Mouse (Mus musculus): ENCODE data around the gene Noc4l.

Noc4l gene

DNA sequence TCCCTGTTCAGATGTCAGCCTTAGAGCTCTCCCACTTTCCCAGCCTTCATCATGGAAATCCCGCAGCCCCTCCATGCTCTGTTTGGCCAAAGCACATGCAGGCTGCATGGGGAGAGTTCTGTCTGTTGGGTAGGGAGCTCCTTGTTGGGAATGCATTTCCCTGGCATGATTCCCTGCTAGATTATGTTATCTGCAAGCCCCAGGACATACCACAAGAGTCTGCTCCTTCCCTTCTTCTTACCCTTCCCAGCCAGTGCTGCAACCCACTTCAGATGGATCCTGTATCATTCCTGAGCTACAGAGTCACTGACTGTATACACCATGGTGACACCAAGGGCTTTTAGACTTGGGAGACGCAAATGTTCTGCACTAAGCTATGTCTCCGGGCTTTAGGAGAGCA is 43.8 kb downstream of the Noc4l start:
- no peak for DNase-seq (ENCODE audit: low read depth)

DNA sequence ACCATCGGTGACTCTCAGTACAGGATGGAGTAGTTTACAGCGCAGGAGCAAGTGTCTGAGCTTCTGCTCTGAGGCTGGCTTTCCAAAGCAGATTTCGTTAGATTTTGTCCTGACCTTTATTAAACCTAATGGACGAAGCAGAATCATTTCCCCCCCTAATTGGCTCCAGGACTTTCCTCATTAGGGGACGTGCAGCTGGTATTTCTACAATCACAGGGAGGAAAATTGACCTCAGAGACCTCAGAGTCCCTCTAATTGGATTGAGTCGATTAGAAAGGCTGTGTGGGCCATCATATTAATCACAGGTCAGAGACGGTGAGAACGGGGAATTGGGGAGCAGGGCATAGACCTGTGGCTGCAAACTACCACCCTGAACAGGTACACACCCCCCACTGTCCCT is 44.3 kb downstream of the Noc4l start:
- DNase-seq (ENCODE audit: low read depth): no peak

DNA sequence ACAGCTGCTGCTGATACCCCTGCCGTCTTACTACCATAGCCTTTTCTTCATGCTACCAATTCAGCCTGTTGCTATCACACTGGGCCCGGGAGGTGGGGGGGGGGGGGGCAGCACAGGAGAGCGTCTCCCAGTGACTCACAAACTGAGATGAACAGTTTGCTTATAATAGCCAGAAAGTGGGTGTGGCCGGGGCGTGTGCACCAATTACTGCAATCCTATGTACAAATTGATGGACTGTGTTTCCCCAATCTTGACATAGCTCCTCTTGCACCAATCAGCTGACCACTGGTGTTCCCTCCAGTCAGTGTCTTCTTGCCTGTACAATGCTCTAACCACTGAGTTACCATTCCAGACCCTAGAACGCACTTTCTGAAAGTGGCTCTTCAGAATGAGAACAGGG is 44.9 kb downstream of the Noc4l start:
- no peak for DNase-seq (ENCODE audit: low read depth)

DNA sequence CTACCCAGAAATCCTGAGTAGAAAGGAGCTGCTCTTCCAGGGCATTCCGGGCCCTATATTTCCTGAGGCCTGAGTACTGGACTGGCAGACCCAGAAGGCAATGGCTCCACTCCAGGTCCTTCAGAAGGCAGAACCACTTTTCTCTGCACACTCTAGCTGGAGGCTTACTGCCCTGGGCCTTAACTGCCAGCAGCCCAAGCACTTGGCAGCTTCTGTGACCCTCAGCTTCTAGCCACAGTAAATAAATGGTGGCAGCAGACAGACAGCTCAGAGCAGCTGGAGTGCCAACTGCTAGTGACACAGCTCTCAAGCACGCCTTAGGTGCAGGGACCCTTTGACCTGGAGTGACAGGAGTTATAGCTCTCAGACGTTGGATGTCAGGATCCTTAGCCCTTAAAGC is 45.5 kb downstream of the Noc4l start:
- no peak for DNase-seq (ENCODE audit: low read depth)

DNA sequence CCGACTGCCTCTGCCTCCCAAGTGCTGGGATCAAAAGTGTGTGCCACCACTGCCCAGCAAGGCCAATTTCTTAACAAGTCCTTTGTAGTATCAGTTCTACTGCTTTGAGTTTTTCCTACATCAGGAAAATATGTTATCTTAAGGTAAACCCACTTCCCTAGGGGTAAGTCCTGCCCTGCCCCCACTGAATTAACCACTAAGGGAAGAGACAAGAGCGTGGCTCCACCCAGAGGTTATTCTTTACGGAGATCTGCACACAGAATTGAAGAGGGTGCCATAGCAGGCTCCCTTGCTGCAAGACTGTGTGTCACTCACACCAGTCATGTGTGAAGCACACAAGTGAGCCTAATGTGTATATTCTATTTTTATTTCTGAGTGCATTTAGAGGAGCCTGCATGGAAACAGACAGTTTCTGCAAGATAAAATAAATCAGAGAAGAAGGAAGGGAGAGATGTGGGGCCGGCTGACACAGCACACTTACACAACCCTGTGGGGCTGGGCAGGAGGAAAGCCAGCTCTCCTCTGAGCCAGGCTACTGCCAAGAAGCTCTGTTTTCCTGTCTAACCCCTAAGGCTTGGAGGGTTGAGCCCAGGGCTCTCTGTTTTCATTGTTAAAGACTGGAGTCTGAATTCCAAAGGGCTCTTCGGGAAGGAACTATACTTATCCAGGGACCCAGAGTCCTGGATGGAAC is 47.5 kb downstream of the Noc4l start:
- DNase-seq (ENCODE audit: low read depth): no peak

DNA sequence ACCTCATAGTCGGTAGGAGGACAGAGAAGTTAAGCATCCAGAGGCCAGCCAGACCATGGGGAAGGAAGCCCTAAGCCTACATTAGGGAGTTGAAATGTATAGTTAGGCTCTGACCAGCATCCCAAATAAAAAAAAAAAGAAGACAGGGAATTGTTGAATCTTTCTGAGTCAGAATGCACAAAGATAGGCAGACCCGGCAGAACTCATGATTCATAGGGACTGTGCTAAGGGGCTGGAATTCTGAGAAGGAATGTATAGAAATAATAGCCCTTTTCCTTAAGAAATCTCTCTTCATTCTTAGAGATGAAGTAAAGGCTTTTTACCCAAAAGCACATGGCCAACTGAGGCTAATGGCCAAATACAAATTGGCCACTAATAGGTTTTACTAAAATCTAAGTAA is 48.9 kb downstream of the Noc4l start:
- DNase-seq (ENCODE audit: low read depth): no peak

DNA sequence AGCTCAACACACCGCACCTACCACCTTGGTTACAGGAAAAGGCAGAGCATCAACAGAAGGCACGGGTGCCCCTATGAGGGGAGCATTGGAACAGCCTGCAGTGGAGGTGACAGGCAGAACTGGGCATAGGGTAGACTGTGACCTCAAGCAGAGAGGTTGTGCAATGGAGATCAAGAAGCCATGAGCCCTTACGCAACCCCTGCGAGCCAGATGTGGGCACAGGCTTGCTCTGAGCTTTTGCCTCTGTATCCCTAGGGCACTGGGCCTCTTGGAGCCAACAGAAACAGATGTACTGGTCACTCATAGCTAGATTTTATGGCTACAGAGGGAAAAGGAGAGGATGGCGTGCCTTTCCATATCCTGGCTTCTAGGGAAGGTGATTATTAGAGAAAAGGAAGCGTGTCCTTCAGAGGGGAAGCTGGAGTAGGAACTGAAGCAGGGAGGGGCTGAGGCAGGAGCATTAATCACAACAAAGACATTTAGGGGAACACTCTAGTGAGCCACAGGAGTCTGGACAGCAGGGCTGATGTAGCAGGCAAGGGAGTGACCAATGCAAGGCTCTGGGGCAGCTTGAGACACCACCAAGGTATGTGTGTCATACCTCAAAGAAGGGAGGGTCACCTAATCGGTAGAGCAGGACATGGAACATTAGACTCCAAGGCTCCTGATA is 50.1 kb downstream of the Noc4l start:
- no peak for DNase-seq (ENCODE audit: low read depth)

Data from c-Kit-positive CD71-positive TER-119-negative erythroid progenitor cells, embryonic 14.5 days (primary cell).